Mouse (Mus musculus): Measurements from ENCODE around the gene Tfdp2. TPM values are rescaled to one million over a fixed set of nuclear protein-coding genes. Genes with fewer than 3 reads are reported as not detected.

The Tfdp2 gene
- polyA plus RNA-seq, 1 experiment = 17.0 TPM

- H3K4me1 ChIP-seq (ENCODE audit: control insufficient read depth, insufficient read depth, insufficient read length) = peaks cover 8% of the 10 kb centered on the region
- H3K27me3 ChIP-seq (ENCODE audit: control insufficient read depth, insufficient read depth, low read length) = no peaks in the 10 kb centered on the region
- peak; percentile 88 to 100 for DNase-seq (ENCODE audit: low read depth in 1 of 2, low spot score in 2 of 2)
These were observed 168.2 kb downstream of the Tfdp2 start, which contains the start of gene Atp1b3 for GRCm38 (mm10) chr9:96364141-96364838. Atp1b3 (minus strand) TSS chr9:96364442.

DNA sequence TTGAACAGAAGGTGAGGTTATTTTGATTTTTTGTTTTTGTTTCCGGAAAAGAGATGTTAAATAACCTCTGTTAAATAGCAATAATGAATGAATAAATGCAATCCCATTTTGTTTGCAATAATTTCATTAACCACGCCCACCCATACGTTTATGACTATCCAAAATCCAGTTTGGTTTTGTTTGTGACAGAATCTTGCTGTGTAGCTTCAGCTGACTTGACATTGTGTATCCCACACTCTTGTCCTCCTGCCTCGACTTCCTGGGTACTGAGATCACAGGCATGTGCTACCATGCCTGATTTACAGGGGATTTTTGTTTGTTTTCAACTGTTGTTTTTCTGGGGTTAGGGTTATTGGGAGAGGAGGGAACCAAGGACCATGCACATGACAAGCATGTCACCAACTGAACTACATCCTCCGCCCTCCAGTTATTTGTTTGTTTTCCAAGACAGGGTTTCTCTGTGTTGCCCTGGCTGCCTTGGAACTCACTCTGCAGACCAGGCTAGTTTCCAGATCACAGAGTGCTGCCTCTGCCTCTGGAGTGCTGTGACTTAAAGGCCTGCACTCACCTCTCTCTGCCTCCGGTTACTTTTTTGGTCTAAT, 169.3 kb downstream of the Tfdp2 start:
- no peak for DNase-seq (ENCODE audit: low read depth in 1 of 2, low spot score in 2 of 2)
- no peak overlapping the region for H3K4me3 ChIP-seq (ENCODE audit: extremely low read depth, insufficient read depth, insufficient read length)

More at GRCm38 (mm10) chr9:96364141-96364838, 168.2 kb downstream of the Tfdp2 start, which contains the start of gene Atp1b3:
- Histone ChIP-seq H3K4me3 (ENCODE audit: extremely low read depth, insufficient read depth, insufficient read length) (peak within 1 kb of the TSS; percentile 94), H3K36me3 (ENCODE audit: control insufficient read depth, insufficient read depth, low read length) (no peaks in the 10 kb centered on the region), H3K27ac (ENCODE audit: insufficient read depth, low read length) (peak within 1 kb of the TSS; percentile 96)
- WGBS = under 1% methylated on average over 71 of the region's 81 CpGs
- TF ChIP-seq POLR2A (IDR thresholded peaks at IDR 0.05; ENCODE audit: low read depth, low read length) (peak; percentile 83), CTCF (IDR thresholded peaks at IDR 0.05; ENCODE audit: extremely low read depth, insufficient read depth, insufficient read length, insufficient replicate concordance) (peak; percentile 7; the same call in 1 of the 2 replicates)

DNA sequence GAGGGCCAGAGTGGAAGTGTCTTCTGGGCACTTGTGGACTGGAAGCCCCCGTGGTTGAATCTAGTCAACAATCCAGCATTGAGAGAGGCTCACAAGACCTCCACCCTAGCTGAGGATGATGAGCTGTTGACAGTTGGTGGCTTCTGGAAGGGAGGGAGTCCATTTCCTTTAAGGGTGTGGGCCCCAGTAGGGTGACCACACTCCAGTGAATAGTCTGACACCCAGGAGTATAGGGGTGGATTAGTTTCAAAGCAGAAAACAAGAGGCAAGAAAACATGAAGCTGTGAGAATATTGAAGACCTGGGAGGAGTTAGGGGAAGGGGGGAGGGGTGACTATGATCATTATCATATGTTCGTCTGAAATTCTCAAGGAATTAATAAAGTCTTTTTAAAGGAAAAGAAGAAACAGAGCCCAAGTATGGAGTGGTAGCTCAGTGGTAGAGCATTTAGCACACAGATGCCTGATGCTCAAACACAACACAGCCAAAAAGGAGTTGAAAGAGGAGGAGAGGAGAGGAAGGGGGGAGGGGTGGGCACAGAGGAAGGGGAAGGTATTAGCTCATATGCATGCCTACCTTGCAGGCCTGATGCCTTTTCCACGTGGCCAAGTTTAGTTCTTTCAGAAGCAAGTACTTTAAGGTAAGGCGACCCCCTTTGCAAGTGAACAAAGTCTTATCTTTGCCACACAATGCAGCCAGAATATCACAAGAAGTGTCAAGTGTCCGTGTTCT, 173.7 kb downstream of the Tfdp2 start:
- peak overlapping the region; percentile 33 for H3K27ac ChIP-seq (ENCODE audit: insufficient read depth, low read length)
- TF ChIP-seq CTCF (IDR thresholded peaks at IDR 0.05; ENCODE audit: extremely low read depth, insufficient read depth, insufficient read length, insufficient replicate concordance) (no peak), POLR2A (IDR thresholded peaks at IDR 0.05; ENCODE audit: low read depth, low read length) (no peak)
- H3K27me3 ChIP-seq (ENCODE audit: control insufficient read depth, insufficient read depth, low read length) = no peaks in the 10 kb centered on the region
- no peaks in the 10 kb centered on the region for H3K36me3 ChIP-seq (ENCODE audit: control insufficient read depth, insufficient read depth, low read length)
- H3K4me1 ChIP-seq (ENCODE audit: control insufficient read depth, insufficient read depth, insufficient read length) = peaks cover 7% of the 10 kb centered on the region
- H3K4me3 ChIP-seq (ENCODE audit: extremely low read depth, insufficient read depth, insufficient read length) = no peak overlapping the region
- 31% methylated on average over 5 of the region's 5 CpGs for WGBS
- no peak for DNase-seq (ENCODE audit: low read depth in 1 of 2, low spot score in 2 of 2)

More for the DNA sequence above, 169.3 kb downstream of the Tfdp2 start:
- Histone ChIP-seq H3K27ac (ENCODE audit: insufficient read depth, low read length) (no peak overlapping the region), H3K27me3 (ENCODE audit: control insufficient read depth, insufficient read depth, low read length) (no peaks in the 10 kb centered on the region), H3K36me3 (ENCODE audit: control insufficient read depth, insufficient read depth, low read length) (no peaks in the 10 kb centered on the region), H3K4me1 (ENCODE audit: control insufficient read depth, insufficient read depth, insufficient read length) (peaks cover 12% of the 10 kb centered on the region)
- TF ChIP-seq POLR2A (IDR thresholded peaks at IDR 0.05; ENCODE audit: low read depth, low read length) (no peak), CTCF (IDR thresholded peaks at IDR 0.05; ENCODE audit: extremely low read depth, insufficient read depth, insufficient read length, insufficient replicate concordance) (no peak)
- WGBS = 52% methylated on average over 6 of the region's 6 CpGs

DNA sequence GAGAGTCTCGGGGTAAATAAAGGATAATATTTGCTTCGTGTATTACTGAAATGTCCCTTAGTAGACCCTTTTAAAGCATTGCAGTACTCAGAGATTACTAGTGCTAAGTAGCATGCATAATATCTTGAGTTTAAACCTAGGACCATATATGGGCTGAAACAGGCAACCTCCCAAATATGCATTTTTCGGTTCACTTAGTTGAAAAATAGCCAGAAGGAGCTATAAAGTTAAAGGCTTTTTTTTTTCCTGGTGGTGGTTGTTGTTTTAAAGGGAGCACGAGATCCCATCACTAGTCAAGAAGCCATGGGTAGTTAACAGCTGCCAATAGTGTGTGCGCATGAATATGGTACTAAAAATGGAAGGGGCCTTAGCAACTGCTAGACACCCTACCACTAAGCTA, 175.0 kb downstream of the Tfdp2 start:
- no peak overlapping the region for H3K4me3 ChIP-seq (ENCODE audit: extremely low read depth, insufficient read depth, insufficient read length)
- H3K27me3 ChIP-seq (ENCODE audit: control insufficient read depth, insufficient read depth, low read length) = no peaks in the 10 kb centered on the region
- peaks cover 5% of the 10 kb centered on the region; the same call in 1 of the 2 replicates for H3K4me1 ChIP-seq (ENCODE audit: control insufficient read depth, insufficient read depth, insufficient read length)
- WGBS = 87% methylated on average over 5 of the region's 5 CpGs
- no peaks in the 10 kb centered on the region for H3K36me3 ChIP-seq (ENCODE audit: control insufficient read depth, insufficient read depth, low read length)
- no peak for TF ChIP-seq CTCF (IDR thresholded peaks at IDR 0.05; ENCODE audit: extremely low read depth, insufficient read depth, insufficient read length, insufficient replicate concordance)
- H3K27ac ChIP-seq (ENCODE audit: insufficient read depth, low read length) = no peak overlapping the region
- DNase-seq (ENCODE audit: low read depth in 1 of 2, low spot score in 2 of 2) = no peak

Other genes with a start within 250 kb of the Tfdp2 start
- gene Xrn1, start 241.5 kb upstream of the Tfdp2 start, polyA plus RNA-seq (2012; rRNA removed) = 2.5 and 3.0 TPM in 2 replicates
- 1.3 and 1.5 TPM in 2 replicates for gene Gk5, start 76.9 kb upstream of the Tfdp2 start, polyA plus RNA-seq (2012; rRNA removed)
- gene Atp1b3, start 168.2 kb downstream of the Tfdp2 start, polyA plus RNA-seq (2012; rRNA removed) = 68.2 and 118 TPM in 2 replicates